Mouse (Mus musculus) gastrocnemius, postnatal 14 days (tissue): ENCODE measurements at regions not wholly inside any gene's neighbourhood (a gene's known extent, or its start where the extent isn't known, plus 50 kb on each side); places are given as distances from the start of the nearest gene placed in this dataset.

Experiments used
- DNase-seq: peaks from one replicate; pipeline ENCODE4 v3.0.0; 2021; ENCODE audit warnings: mixed read lengths
- intact Hi-C: fragments of 180-260 bp; cut with DNase I; formaldehyde crosslinking; loops from one replicate; pipeline ENCODE4 v1.15.1; 2025; ENCODE audit warnings: low total_unique reads

DNA sequence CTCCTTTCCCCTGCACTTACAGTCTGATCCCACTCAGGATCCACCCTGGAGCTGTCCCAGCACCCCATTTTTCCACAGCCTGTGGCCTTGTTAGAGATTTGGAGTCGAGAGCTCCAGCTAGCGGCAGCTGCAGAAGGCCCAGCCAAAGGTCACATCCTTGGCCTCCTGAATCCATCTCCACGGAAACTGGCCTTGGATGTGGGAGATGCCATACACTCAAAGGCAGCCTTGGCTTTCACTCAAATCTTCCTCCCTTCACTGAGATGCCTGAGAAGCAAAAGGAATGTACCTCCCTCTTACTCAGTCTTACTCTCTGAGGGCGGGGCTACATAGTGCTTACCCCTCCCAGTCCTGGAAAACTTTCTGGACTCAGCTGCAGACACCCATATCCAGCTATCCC is 56.2 kb upstream of the Ky start:
- DNase-seq: no peak
- intact Hi-C loops: no loop called here

DNA sequence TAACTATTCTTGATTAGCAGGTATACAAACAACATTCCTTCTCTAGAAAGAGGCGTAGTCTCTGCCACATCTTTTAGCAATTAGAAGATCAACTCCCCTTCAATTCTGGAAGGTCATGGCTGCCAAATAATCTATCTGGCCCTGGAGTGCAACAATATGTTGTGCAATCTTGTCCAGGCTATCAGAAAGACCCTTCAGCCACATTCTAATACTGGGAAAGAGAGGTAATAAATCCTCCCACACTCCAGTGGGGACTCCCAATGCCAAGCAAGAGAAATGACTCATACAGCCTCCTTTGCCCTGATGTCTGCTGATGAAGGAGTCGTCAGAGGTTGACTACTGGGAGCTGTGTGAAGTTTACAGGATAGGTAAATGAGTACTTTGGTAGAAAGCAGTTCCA is 59.5 kb upstream of the Ky start:
- no peak for DNase-seq
- intact Hi-C loops: no loop called here

DNA sequence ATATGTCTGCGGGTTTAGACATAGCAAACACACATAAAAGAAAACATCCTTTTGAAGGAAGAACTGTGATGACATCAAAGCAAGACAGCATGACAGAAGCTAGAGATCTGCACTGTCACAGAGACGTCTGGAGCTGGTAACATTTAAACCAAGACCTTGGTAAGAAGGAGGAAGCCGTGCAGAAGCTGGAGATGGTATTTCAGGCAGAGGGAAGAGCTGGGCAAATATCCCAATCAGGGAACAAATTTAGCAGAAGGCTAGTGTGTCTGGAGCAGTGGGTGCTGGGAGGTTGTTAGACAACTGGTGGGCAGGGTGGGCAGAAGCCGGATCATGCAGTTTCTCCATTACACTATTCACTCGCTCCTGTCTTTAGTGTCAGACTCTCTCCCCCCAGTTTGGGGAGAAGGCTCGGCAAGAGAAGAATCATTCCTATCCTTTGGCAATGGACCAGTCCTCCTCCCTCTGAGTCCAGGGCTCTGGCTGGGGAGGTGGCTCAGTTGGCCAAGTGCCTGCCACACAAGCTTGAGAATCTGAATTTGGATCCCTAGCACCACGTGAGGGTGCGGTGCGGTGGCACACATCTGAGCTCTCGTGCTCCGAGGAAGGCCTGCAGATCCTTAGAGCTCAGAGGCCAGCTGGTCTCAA is 63.2 kb upstream of the Ky start:
- intact Hi-C loops: no loop called here

DNA sequence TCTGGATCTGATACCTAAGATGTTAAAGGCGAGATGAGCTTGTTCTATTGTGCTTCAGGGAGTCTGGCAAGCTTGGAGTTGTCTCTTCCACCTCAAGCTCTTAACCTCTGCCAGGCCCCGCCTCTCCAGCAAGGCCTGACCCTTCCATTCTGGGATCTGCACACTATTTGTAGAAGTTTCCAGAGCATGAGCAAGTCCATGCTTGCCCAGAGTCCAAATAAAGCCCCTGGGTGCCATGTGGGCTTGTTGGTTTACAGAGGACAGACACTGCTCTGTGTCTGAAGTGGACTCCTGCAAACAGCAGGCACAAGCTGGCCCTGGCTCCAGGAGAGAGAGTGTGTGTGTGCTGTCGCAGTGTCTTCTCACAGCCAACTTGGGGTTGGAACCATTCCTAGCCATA is 67.9 kb upstream of the Ky start:
- intact Hi-C loops: no loop called here
- DNase-seq: no peak

More for the DNA sequence above, 63.2 kb upstream of the Ky start:
- DNase-seq: peak; percentile 40

DNA sequence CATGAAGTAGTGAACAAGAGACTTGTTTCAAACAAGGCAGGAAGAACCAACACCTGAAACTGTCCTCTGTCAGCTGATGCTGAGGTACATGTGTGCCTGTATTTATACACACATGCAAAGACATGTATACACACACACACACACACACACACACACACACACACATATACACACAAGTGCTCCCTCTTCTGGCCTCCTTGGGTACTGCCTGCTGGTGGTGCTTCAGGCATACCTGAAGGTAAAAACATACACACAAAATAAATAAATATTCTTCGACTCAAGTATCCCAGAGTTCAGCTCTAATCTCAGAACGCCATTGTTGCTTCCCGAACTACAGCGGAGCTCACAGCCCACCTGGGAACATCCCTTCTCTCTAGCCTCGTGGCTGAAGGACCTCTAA is 69.2 kb upstream of the Ky start:
- no peak for DNase-seq
- intact Hi-C loops: no loop called here

DNA sequence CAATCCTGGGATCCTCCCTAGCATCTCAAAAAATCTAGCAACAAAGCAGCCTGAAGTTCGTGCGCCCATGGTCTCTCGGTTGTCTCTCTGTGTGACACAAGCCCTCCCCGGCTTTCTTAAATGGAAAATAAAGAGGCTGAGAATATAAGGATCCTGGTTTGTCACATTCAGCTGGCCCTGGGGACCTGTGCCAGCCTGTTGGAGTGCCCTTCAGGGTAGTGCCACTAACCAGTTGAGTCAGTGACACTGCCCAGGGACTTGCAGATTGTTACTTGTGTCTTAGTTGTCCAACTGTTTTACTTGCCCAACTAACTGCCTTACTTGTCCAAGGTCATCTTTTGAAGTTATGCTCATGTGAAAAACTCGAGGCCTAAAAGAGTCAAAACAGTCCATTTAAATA is 73.5 kb upstream of the Ephb1 start:
- DNase-seq: no peak
- intact Hi-C loops: no loop called here

DNA sequence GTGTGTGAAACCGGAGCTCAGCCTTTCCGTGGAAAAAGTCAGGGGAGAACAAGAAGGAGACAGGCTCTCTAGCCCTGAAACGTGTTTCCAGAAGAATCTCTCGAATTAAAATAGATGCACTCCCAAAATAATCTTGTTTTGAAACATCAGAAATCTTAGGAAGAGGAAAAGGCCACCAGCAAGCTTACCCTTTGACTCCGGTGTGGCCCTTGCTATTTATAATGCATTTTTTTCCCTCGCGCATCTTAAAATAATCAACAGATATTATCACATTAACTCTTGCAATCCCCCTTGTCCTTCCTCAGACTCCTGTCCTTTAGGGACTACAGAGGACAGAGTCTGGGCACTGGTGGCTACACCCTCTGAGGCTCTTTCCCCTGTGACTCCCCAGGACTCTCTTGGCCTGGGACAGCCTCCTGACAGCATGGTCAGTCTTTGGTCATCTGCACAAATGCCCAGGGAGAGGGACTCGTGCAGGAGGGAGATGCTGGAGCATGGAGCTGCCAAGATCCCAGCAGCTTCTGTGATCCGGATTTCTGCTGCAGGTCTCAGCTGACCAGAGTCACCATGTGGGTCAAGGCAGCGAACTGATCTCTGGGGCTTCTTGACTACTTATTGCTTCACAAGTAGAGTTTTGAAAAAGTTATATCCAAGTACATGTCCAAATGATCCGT is 70.3 kb upstream of the Ephb1 start:
- no peak for DNase-seq
- intact Hi-C loops: no loop called here

DNA sequence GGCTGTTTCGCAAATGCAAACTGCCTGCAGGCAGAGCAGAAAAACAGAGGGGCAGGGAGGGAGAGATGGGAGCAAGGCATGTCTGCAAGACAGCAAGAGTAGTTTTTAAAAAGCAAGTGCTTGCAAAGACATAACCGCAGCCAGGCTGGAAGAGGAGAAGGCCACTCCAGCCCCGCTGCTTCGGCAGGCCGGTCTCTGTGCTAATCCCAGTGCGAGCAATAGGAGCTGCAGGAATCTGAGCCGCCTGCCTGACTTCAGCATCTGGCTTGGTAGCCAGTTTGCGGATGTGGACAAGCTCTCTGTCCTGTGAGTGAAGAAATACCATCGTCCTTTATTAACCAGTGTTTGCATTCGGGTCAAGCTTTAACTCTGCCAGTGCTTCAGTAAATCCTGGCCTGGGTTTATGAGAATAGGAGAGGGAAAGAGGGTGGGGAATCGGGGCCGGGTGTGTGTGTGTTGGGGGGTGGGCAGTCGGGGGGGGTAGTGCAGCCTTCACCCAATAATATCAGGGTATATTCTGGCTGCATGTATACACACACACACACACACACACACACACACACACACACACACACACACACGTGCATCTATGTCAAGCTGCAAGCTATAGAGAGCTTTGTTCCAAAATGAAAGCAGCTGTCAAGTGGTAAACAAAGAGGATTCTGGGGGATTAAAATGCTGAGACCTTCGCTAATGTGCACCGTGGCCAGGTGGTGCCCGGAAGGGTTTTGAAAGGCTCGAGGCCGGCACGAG is 69.6 kb upstream of the Ephb1 start:
- peak; percentile 78 for DNase-seq
- intact Hi-C loops: no loop called here

DNA sequence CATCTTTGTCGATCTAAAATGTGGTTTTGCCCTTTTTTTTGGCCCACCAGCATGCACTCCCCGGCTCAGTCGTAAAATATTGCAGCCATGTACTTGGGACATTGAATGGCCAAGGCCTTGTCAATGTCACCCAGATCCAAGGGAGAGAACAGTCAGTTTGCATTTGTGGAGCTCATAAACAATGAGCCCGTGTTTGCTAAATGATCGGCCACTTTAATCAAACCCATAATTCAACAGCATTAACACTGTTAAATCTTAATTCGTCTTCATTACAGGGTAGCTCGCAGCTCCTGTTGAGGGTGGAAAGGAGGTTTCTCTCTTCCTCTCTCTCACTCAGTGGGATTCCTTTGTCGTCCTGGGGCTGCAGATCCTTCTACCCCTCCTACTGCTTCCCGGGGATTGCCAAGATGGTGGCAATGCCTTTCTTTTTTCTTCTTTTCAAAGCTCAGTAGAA is 69.0 kb upstream of the Ephb1 start:
- intact Hi-C loops: no loop called here
- no peak for DNase-seq

DNA sequence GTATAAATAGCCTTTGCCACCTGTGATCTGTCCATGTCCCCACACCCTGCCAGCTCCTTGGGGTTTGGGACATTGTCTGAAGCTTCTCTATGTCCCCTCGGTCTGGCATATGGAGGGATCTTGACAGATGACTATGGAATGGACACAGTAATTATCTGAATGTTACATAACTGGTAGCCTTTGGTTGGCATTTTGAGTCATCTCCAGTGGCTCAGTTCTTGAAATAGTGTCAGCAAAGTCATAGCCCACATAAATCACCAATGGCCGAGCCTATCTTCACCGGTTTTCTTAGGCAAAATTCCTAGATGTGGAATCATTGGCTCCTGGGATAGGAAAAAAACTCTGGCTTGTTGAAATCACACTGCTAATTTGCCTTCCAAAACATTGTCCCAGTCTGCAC is 67.3 kb upstream of the Ephb1 start:
- no peak for DNase-seq
- intact Hi-C loops: no loop called here

DNA sequence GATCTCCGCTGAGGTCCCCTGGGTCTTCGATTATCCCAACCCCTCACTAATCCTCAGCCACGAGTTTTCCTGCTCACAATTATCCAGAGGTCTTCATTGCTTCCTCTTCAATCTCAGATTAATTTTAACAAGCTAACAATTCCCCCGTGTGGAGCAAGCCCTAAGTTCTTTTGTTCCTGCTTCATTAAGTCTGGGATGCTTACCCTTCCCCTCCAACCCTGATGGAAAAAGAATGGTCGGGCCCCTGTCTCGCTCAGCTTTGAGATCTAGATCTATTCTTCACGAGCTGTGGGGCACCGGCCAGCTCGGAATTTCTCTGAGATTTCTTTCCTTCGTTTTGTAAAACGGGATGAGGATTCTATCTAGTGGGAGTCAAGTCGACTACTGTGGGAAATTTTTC is 65.7 kb upstream of the Ephb1 start:
- no peak for DNase-seq
- intact Hi-C loops: no loop called here

DNA sequence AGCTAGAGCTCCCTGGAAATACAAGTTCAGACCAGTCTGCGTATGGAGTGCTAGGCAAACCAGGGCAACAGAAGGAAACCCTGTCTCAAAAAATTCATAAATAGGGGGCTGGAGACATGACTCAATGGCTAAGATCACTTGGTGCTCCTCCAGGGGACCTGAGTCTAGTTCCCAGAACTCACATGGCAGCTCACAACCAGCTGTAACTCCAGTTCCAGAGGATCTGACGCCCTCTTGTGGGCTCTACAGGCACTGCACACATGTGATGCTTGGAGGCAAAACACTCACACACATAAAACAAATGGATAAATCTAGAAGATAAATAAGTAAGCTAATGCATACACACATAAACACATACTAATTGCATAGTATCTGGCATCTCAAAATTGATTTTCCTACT is 59.1 kb upstream of the Ephb1 start:
- DNase-seq: no peak
- intact Hi-C loops: no loop called here

DNA sequence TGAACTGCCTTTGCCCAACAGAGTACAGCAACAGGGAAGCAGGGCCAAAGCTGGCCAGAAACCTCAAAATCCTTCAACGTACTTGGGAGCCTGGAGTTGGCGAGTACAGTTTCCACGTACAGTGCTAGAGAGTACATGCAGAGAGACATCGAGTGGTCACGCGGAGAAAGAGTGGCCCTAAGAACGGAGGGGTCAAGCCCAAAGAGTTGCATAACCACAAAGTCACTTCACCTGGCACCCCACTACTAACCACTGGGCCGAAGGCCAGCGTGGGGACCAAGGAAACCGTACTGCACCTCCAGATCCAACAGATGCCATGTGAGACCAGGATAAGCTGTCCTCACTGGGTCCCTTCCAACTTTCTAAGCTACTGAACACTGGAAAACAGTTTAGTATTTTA is 56.2 kb upstream of the Ephb1 start:
- intact Hi-C loops: no loop called here
- DNase-seq: peak; percentile 59

DNA sequence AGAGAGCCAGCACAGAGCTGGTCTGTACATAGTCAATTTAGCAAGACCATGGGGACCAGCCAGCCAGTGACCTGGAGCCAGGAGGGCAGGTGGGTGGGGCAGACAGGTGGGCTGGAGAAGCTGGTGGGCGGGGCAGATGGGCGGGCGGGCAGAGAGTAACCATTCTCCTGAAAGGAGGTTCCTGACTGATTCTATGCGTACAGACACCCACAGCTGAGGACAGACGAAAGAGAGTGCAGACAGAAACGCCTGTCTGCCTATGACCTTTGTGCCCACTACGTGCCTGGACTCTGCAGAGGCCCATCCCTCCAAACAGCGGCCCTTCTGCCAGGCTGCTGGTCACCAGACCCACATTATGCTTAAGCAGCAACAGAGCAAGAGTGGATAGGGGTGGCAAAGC is 51.5 kb upstream of the Ephb1 start:
- DNase-seq: no peak
- intact Hi-C loops: loop anchor here (5.0 kb wide), 1 partner anchor 136 kb away; no protein-coding TSS in a partner anchor
